Mouse (Mus musculus): ENCODE measurements at regions not wholly inside any gene's neighbourhood (a gene's known extent, or its start where the extent isn't known, plus 50 kb on each side); places are given as distances from the start of the nearest gene placed in this dataset.

DNA sequence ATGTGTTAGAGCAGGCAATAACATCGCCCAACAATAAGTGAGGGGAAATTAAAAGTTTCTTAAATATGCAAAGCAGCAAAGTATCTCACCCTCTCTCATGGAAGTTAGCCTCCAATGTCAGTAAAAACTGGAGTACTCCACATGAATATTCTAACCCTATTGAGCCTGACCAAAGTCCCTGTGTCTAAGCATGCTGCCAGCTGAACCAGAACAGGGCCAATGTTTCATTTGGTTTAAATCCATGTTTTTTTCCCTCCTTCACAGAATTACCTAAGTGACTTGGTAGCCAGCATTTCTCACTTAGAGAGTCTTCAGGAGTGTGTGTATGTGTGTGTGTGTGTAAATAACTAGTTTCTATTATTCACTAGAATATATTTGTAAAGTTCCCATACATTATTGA is 161.4 kb upstream of the Adra1b start:
- TF ChIP-seq CTCF (IDR thresholded peaks at IDR 0.05; ENCODE audit: control insufficient read depth, insufficient read depth, insufficient read length): no peak
- no peak for TF ChIP-seq MYOD1 (IDR thresholded peaks at IDR 0.05; ENCODE audit: control insufficient read depth, insufficient read length, low read depth)

All from C2C12 (cell line).